ENCODE assay signal across 18 mouse cellular contexts in genomic region chr8:105618279-105618634, GRCm38 (mm10). TPM values are rescaled to one million over a fixed set of nuclear protein-coding genes. Genes with fewer than 3 reads are reported as not detected.
"Had no signal": no experiment of that assay in that cellular context is flagged by ENCODE, and none has a peak within 500 bp of the region (broad histone marks: within the 10 kb centered on the region; RNA-seq: fewer than 3 reads in every experiment).

No protein-coding gene starts in this region.

- ATAC-seq: midbrain, embryonic 13.5 days; midbrain, embryonic 15.5 days had no signal

- H3K4me2 ChIP-seq: lung, embryonic 14.5 days; midbrain, embryonic 13.5 days; midbrain, embryonic 15.5 days; neural tube, embryonic 13.5 days; neural tube, embryonic 15.5 days had no signal

- H3K4me3 ChIP-seq: midbrain, embryonic 10.5 days; midbrain, embryonic 13.5 days; midbrain, embryonic 15.5 days; myocyte; neural tube, embryonic 13.5 days; neural tube, embryonic 15.5 days had no signal

- H3K27me3 ChIP-seq: midbrain, embryonic 15.5 days; neural tube, embryonic 15.5 days had no signal

- DNase-seq: lung, adult 18-20 months; lung, embryonic 14.5 days; lung, postnatal 4 days; retina, postnatal 1 day; right cerebral cortex, adult 18-20 months; right cerebral cortex, postnatal 25 days; right cerebral cortex, postnatal 4 days; spleen, adult 18-20 months had no signal

- H3K27ac ChIP-seq: liver, embryonic 14.5 days; midbrain, embryonic 10.5 days; midbrain, embryonic 13.5 days; midbrain, embryonic 15.5 days; neural tube, embryonic 13.5 days; neural tube, embryonic 15.5 days had no signal

- H3K9ac ChIP-seq: liver, embryonic 14.5 days; lung, embryonic 14.5 days; midbrain, embryonic 13.5 days; midbrain, embryonic 15.5 days; neural tube, embryonic 13.5 days; neural tube, embryonic 15.5 days had no signal

- H3K9me3 ChIP-seq: midbrain, embryonic 10.5 days; midbrain, embryonic 13.5 days; midbrain, embryonic 15.5 days; neural tube, embryonic 13.5 days; neural tube, embryonic 15.5 days had no signal

RNA-seq across cellular contexts. Expression of gene Agrp, which starts 18.9 kb away (rescaled TPM):
- total RNA-seq: megakaryocyte, adult 5-6 weeks; megakaryocyte-erythroid progenitor cell, adult 5-6 weeks had no signal
- polyA plus RNA-seq: liver, embryonic 16.5 days had no signal
